Mouse (Mus musculus) layer of hippocampus, adult 8-10 months (tissue): Measurements from ENCODE around the gene Btf3. TPM values are rescaled to one million over a fixed set of nuclear protein-coding genes. Genes with fewer than 3 reads are reported as not detected.

Experiments
- DNase-seq, 2 experiments: peaks; one replicate each; pipeline ENCODE4 v3.0.0; 2022; ENCODE audit warnings: low spot score in 2 of 2
- total RNA-seq, 4 experiments: library from RNA; stranded (reverse); gene quantifications; 2 replicates each; pipeline ENCODE4 v1.2.4; 2022

Btf3 gene
- total RNA-seq, result 100 to 1,000 TPM; 157 to 207 (median 184) TPM

GRCm38 (mm10) chr13:98316480-98317245 is at the start of gene Btf3:
TSS of gene Btf3 (minus strand) at chr13:98317006.
- DNase-seq, result peak; percentile 87 to 92

GRCm38 (mm10) chr13:98365766-98366421 is 49.1 kb upstream of the Btf3 start:
- no peak for DNase-seq

GRCm38 (mm10) chr13:98365081-98365480 is 48.3 kb upstream of the Btf3 start:
- DNase-seq, result no peak

GRCm38 (mm10) chr13:98363046-98363445 is 46.2 kb upstream of the Btf3 start:
- no peak for DNase-seq

- no peak for DNase-seq
These were observed 44.4 kb upstream of the Btf3 start for GRCm38 (mm10) chr13:98361161-98361560.

- no peak for DNase-seq
These were observed 43.6 kb upstream of the Btf3 start for GRCm38 (mm10) chr13:98360391-98360790.

GRCm38 (mm10) chr13:98359337-98359736 is 42.5 kb upstream of the Btf3 start:
- DNase-seq, result no peak

- no peak for DNase-seq
These were observed 41.8 kb upstream of the Btf3 start for GRCm38 (mm10) chr13:98358424-98359181.

- DNase-seq, result no peak
These were observed 40.9 kb upstream of the Btf3 start for GRCm38 (mm10) chr13:98357433-98358423.

- no peak for DNase-seq
These were observed 40.2 kb upstream of the Btf3 start for GRCm38 (mm10) chr13:98356973-98357425.

GRCm38 (mm10) chr13:98356176-98356972 is 39.6 kb upstream of the Btf3 start:
- no peak for DNase-seq

GRCm38 (mm10) chr13:98355559-98356111 is 38.8 kb upstream of the Btf3 start:
- no peak for DNase-seq

GRCm38 (mm10) chr13:98354871-98355558 is 38.2 kb upstream of the Btf3 start:
- peak in 1 of 2 experiments; percentile 9 for DNase-seq

GRCm38 (mm10) chr13:98354090-98354801 is 37.4 kb upstream of the Btf3 start, which contains the start of gene Foxd1:
TSS of gene Foxd1 (plus strand) at chr13:98354242.
- DNase-seq, result no peak

GRCm38 (mm10) chr13:98353709-98354089 is 36.9 kb upstream of the Btf3 start:
- DNase-seq, result no peak

- DNase-seq, result no peak
These were observed 35.7 kb upstream of the Btf3 start for GRCm38 (mm10) chr13:98352381-98352975.

GRCm38 (mm10) chr13:98351527-98351926 is 34.7 kb upstream of the Btf3 start:
- DNase-seq, result no peak

- no peak for DNase-seq
These were observed 32.7 kb upstream of the Btf3 start for GRCm38 (mm10) chr13:98349491-98349890.
